Mouse (Mus musculus) myocyte (in vitro differentiated cells): ENCODE measurements around the gene R3hdm4.

Experiments
- CEBPB ChIP-seq: IDR thresholded peaks from 2 replicates; pipeline ENCODE4 v1.6.1; 2011; ENCODE audit warnings: mild to moderate bottlenecking, moderate library complexity; ENCODE audit not compliant: poor library complexity, insufficient read depth, severe bottlenecking
- POLR2AphosphoS2 ChIP-seq: IDR thresholded peaks from one replicate; pipeline ENCODE4 v1.6.1; 2011; ENCODE audit warnings: low read depth, control low read depth; ENCODE audit not compliant: insufficient read length

GRCm38 (mm10) chr10:79861230-79862048 is 59.6 kb downstream of the R3hdm4 start:
- TF ChIP-seq CEBPB (no peak), POLR2AphosphoS2 (peak; percentile 74)
